8 mouse cellular contexts compared by ENCODE assay signal in the genomic region with DNA sequence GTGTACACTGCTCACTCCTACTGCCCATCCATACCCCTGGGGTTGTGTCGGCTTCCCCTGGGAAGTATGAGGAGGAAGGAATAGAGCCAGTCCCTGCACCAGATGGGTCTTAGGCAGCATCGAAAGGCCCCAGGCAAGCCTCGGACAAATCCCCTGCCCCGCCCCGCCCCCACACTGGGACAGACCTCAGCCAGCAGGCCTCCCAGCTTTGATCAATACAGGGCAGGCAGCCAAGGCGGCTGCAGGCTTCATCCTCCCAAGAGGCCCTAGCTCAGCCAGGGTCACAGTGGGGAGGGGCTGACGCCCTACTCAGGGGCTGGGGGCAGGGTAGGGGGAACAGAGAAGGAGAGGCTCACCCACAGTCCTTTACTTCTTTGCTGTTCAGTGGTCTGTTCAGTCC. TPM values are rescaled to one million over a fixed set of nuclear protein-coding genes. Genes with fewer than 3 reads are reported as not detected.
DNase-seq lines count a peak whose midpoint lies in the region; ATAC-seq lines count a peak whose summit lies in the region.

No protein-coding gene starts in this region.

- no peaks in the 10 kb centered on the region for H3K27me3 ChIP-seq in kidney, embryonic 14.5 days (ENCODE audit: control insufficient read depth, insufficient read depth, low read length)
- 0 out of 2 replicates have a peak, but pooled peaks cover 3% of the 10 kb centered on the region for H3K27me3 ChIP-seq in midbrain, embryonic 10.5 days (ENCODE audit: low read depth, poor library complexity, severe bottlenecking)

- peak; percentile 81 for ATAC-seq in kidney, embryonic 14.5 days (ENCODE audit: low FRiP score, low TSS enrichment)

- peaks cover 49% of the 10 kb centered on the region for H3K4me1 ChIP-seq in kidney, embryonic 14.5 days (ENCODE audit: control insufficient read depth, insufficient read depth, low read length)
- H3K4me1 ChIP-seq in midbrain, embryonic 10.5 days, result peaks cover 73% of the 10 kb centered on the region

- H3K36me3 ChIP-seq in kidney, embryonic 14.5 days (ENCODE audit: control insufficient read depth, insufficient read depth, low read length), result no peaks in the 10 kb centered on the region
- no peaks in the 10 kb centered on the region for H3K36me3 ChIP-seq in midbrain, embryonic 10.5 days

- 7% methylated on average over 7 of the region's 7 CpGs for WGBS in kidney, embryonic 14.5 days
- 2% methylated on average over 7 of the region's 7 CpGs for WGBS in midbrain, embryonic 10.5 days

- 0 out of 2 replicates have a peak overlapping the region, but pooled peaks have one; percentile 12 for H3K9ac ChIP-seq in kidney, embryonic 14.5 days (ENCODE audit: low read depth, low read length)

- no peaks in the 10 kb centered on the region for H3K9me3 ChIP-seq in kidney, embryonic 14.5 days (ENCODE audit: control insufficient read depth, low read length)
- no peaks in the 10 kb centered on the region for H3K9me3 ChIP-seq in midbrain, embryonic 10.5 days (replicated peaks)

- H3K4me2 ChIP-seq in kidney, embryonic 14.5 days (replicated peaks; ENCODE audit: low read depth, low read length), result no peak overlapping the region

- H3K4me3 ChIP-seq in kidney, embryonic 14.5 days (ENCODE audit: low read length), result no peak overlapping the region
- peak overlapping the region; percentile 28 for H3K4me3 ChIP-seq in midbrain, embryonic 10.5 days

- DNase-seq in kidney, adult 8-10 months, result no peak
- DNase-seq in adrenal gland, postnatal 36 days, result peak; percentile 29 to 74
- DNase-seq in gastrocnemius, postnatal 4 days (ENCODE audit: low spot score in 2 of 2), result peak; percentile 49 to 74
- DNase-seq in kidney, postnatal 14 days, result peak; percentile 57
- DNase-seq in midbrain, embryonic 10.5 days (ENCODE audit: low spot score), result peak; percentile 90
- DNase-seq in yolk sac, embryonic 10.5 days (ENCODE audit: low spot score), result peak; percentile 77
- DNase-seq in spleen, postnatal 14 days (ENCODE audit: low spot score in 2 of 2), result no peak

- H3K27ac ChIP-seq in kidney, embryonic 14.5 days (ENCODE audit: low read depth, low read length), result peak overlapping the region; percentile 91
- H3K27ac ChIP-seq in midbrain, embryonic 10.5 days (replicated peaks), result peak overlapping the region; percentile 87

RNA-seq across cellular contexts. Expression of gene Ssbp3, which starts 43.7 kb away (rescaled TPM):
- polyA plus RNA-seq in kidney, embryonic 14.5 days (2014; fragmentation: Nextera tagmentation; extraction: Ambion mirVana), result 81.5 and 118 TPM in 2 replicates
- 10 to 100 TPM; 71.2 to 85.4 TPM for total RNA-seq in adrenal gland, postnatal 36 days (2021)
- 10 to 100 TPM; 65.7 to 73.4 TPM for total RNA-seq in gastrocnemius, postnatal 4 days (2021)
- 119 and 136 TPM in 2 replicates for polyA plus RNA-seq in midbrain, embryonic 10.5 days (2016; fragmentation: Nextera tagmentation; extraction: Ambion mirVana)

Comparison
In these comparisons a context has a peak if more than half of its experiments do, and no peak if none do; other contexts are left out.
1. DNase-seq: peak in adrenal gland, postnatal 36 days (2 of 2), gastrocnemius, postnatal 4 days (2 of 2), kidney, postnatal 14 days (single experiment), midbrain, embryonic 10.5 days (single experiment) and yolk sac, embryonic 10.5 days (single experiment); none in kidney, adult 8-10 months (0 of 2) and spleen, postnatal 14 days (0 of 2).